Mouse (Mus musculus): ENCODE data around the gene Reln. TPM values are rescaled to one million over a fixed set of nuclear protein-coding genes. Genes with fewer than 3 reads are reported as not detected.

Reln gene
- polyA plus RNA-seq, 1 experiment from 2014 or later: 2.8 TPM

DNA sequence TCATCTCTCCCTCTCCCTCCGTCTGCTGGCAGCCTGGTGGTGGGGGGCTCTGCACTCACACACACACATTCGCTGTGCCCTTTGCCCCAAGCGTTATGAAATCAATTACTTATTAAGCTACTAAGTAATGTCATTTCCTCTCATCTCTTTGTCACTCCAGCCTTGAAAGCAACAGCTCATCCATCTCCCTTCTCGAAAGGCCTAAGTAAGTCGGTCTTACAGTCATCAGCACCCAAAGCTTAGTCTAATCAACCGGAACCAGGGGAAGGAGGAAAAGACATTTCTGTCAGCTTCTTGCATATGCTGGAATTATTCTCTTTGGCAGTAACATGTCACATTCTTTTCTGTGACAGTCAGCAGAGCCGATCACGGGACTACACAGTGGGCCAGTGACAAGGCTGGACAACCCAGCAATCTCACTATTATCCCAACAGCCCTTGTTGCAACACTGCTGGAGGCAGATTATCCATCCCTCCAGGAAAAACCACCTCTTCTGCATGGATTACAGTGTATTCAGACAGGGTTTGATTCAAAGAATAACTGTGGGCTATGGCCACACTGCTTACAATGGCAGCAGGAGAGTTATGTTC is 149.1 kb downstream of the Reln start:
- 60% methylated on average over 8 of the region's 8 CpGs for WGBS
- Histone ChIP-seq H3K36me3 (no peaks in the 10 kb centered on the region), H3K9ac (no peak overlapping the region), H3K4me1 (replicated peaks) (no peaks in the 10 kb centered on the region), H3K27ac (no peak overlapping the region), H3K4me3 (replicated peaks) (no peak overlapping the region), H3K27me3 (replicated peaks) (no peaks in the 10 kb centered on the region), H3K4me2 (replicated peaks) (no peak overlapping the region), H3K9me3 (no peaks in the 10 kb centered on the region)
- ATAC-seq: no peak

DNA sequence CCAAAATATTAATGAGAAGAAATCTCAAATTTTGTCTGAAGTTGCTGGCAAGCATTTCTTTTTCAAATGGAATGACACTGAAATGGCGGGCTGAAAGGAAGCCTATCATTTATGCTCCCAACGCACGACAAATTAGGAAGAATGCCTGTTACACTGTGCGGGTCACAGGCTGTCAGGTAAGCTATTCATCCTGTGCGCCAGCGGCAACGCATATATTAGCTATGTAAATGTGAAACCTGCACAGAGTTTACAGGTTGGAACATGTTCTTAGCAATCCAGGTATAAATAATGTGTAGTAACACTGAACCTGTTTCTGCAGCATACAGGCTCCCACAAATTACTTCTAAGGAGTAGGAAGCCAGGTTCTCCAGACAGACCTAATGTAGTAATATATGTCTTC is 152.7 kb downstream of the Reln start:
- WGBS: 85% methylated on average over 7 of the region's 7 CpGs

DNA sequence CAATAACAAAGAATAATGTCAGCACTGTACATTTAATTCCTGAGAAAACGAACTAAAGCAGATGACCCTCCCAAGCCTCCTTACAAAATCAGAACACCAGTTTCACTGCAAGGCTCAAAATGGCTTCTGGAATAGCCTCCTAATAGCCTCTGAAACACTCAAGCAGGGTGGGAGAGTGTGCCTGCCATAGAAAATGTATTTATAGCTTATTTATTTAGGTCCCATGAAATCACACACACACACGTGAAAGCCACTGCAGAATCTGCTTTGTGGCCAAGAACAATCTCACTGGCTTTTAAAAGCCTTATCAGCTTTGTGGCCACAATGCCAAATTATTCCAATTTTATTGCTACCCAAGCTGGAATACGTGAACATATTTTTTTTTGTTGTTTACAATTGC is 154.2 kb downstream of the Reln start:
- no peaks in the 10 kb centered on the region for H3K27me3 ChIP-seq (replicated peaks)
- H3K9me3 ChIP-seq: no peaks in the 10 kb centered on the region
- no peak overlapping the region for H3K4me3 ChIP-seq (replicated peaks)
- H3K36me3 ChIP-seq: no peaks in the 10 kb centered on the region
- no peak overlapping the region for H3K27ac ChIP-seq
- H3K9ac ChIP-seq: no peak overlapping the region
- no peaks in the 10 kb centered on the region for H3K4me1 ChIP-seq (replicated peaks)
- 59% methylated on average over 3 of the region's 3 CpGs for WGBS
- H3K4me2 ChIP-seq (replicated peaks): no peak overlapping the region
- ATAC-seq: no peak

More for the DNA sequence above, 152.7 kb downstream of the Reln start:
- H3K27me3 ChIP-seq (replicated peaks): no peaks in the 10 kb centered on the region
- no peaks in the 10 kb centered on the region for H3K36me3 ChIP-seq
- no peak for ATAC-seq
- H3K4me3 ChIP-seq (replicated peaks): no peak overlapping the region
- no peak overlapping the region for H3K9ac ChIP-seq
- no peaks in the 10 kb centered on the region for H3K9me3 ChIP-seq
- no peaks in the 10 kb centered on the region for H3K4me1 ChIP-seq (replicated peaks)
- no peak overlapping the region for H3K4me2 ChIP-seq (replicated peaks)
- no peak overlapping the region for H3K27ac ChIP-seq

DNA sequence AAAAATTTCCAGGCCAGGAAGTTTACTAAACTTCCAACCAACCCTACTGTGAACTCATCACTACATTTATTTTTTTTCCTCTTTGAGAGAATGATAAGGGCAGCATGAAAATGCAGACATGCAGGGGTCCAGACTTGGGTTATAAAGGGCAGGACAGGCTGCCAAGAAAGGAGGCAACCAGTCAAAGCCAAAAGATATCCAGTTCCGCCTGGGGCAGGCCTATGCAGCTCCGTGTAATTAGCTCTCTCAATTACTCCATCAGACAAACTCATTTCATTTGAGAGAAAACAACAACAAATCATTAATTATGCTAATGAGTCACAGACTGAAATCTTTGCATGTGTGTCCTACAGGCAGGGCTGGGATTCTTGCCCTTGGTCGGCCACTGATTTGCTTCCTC is 156.9 kb downstream of the Reln start:
- 73% methylated on average over 3 of the region's 3 CpGs for WGBS

DNA sequence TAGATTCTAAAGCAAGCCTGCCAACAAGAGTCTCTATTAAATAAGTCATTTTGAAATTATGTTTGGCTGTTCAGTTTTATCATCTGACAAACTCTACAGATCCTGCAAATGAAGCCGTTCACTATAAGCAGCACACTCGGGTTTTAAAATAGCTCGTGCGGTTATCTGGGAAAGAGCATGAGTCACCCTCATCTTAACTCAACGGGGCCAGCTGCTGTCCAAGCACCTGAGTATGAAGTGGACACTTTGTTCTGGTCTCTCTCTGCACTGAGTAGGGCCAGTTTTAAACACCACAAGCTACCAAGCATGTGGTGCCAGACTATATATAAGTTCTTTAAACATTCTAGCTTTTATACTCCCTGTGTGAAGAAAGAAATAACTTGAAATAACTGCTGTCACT is 168.0 kb downstream of the Reln start:
- H3K4me2 ChIP-seq (replicated peaks): no peak overlapping the region
- 62% methylated on average over 5 of the region's 5 CpGs for WGBS
- H3K4me1 ChIP-seq (replicated peaks): no peaks in the 10 kb centered on the region

More for the DNA sequence above, 156.9 kb downstream of the Reln start:
- Histone ChIP-seq H3K36me3 (no peaks in the 10 kb centered on the region), H3K9ac (no peak overlapping the region), H3K4me3 (replicated peaks) (no peak overlapping the region), H3K9me3 (no peaks in the 10 kb centered on the region), H3K4me2 (replicated peaks) (no peak overlapping the region), H3K27ac (no peak overlapping the region), H3K4me1 (replicated peaks) (no peaks in the 10 kb centered on the region), H3K27me3 (replicated peaks) (no peaks in the 10 kb centered on the region)
- no peak for ATAC-seq

DNA sequence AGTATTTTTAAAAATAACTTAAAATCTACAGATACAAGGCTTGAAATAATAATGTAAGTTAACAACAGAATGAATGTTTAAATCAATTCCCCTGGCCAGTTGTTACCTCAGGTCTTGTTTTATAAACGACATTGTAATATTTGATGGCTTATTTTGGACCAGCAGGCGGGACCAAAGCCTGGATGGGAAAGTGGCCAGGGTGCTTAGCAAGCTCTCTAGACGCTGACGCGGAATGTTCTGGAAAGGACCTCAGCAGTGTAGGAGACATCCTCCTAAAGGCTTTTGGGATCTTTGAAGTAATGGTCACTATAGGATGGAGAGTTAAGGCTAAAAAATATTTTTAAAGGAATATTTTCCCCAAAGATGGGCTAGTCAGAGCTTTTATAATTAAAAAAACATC is 173.2 kb downstream of the Reln start:
- no peak for ATAC-seq
- no peak overlapping the region for H3K27ac ChIP-seq
- H3K27me3 ChIP-seq (replicated peaks): no peaks in the 10 kb centered on the region
- no peak overlapping the region for H3K9ac ChIP-seq
- no peak overlapping the region for H3K4me3 ChIP-seq (replicated peaks)
- WGBS: 77% methylated on average over 5 of the region's 5 CpGs
- no peaks in the 10 kb centered on the region for H3K9me3 ChIP-seq
- H3K4me2 ChIP-seq (replicated peaks): no peak overlapping the region
- H3K36me3 ChIP-seq: no peaks in the 10 kb centered on the region
- H3K4me1 ChIP-seq (replicated peaks): no peaks in the 10 kb centered on the region

More for the DNA sequence above, 168.0 kb downstream of the Reln start:
- Histone ChIP-seq H3K36me3 (no peaks in the 10 kb centered on the region), H3K27me3 (replicated peaks) (no peaks in the 10 kb centered on the region), H3K9ac (no peak overlapping the region), H3K9me3 (no peaks in the 10 kb centered on the region), H3K27ac (no peak overlapping the region), H3K4me3 (replicated peaks) (no peak overlapping the region)
- ATAC-seq: no peak

DNA sequence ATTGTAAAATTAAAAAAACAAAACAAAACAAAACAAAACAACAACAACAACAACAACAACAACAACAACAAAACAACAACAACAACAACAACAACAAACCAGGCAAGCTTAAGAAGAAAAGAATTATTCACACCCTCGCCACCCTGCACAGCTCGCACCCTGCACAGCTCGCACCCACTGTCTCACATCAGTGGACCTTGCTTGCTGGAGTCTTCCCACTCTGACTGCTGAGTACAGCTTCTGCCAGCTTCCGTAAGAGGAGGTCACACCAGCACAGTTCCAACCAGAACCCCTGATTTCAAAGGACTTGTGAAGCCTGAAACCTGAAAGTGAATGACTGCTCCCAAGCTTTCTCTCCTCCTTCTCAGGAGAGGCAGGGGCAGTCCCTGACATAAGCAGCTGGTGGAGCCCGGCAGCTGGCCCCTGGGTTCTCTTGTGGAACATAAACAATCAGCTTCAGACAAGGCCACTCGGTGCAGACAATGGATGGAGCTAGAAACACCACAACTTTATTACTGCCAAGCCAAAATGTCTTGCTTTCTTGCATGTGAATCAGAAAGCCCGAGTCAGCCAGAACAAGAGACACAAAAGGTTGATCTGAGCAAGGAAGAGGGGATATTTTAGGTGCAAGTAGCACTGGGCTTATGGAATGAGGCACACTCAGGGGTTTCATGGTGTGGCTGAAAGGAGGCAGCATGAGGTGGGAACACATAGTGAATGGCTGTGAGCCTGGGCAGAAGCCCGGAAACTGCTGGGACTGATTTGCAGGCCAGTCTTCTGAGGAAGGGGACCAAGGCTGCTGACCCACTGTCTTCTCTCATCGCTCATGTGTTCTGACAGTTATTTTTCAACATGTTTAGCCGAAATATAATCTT is 180.2 kb downstream of the Reln start:
- H3K9me3 ChIP-seq: no peaks in the 10 kb centered on the region
- H3K4me1 ChIP-seq (replicated peaks): no peaks in the 10 kb centered on the region
- H3K4me3 ChIP-seq (replicated peaks): no peak overlapping the region
- H3K9ac ChIP-seq: no peak overlapping the region
- H3K27ac ChIP-seq: no peak overlapping the region
- WGBS: 58% methylated on average over 10 of the region's 10 CpGs
- H3K36me3 ChIP-seq: no peaks in the 10 kb centered on the region
- ATAC-seq: no peak; the same call in 1 of the 2 replicates
- no peaks in the 10 kb centered on the region for H3K27me3 ChIP-seq (replicated peaks)
- no peak overlapping the region for H3K4me2 ChIP-seq (replicated peaks)

DNA sequence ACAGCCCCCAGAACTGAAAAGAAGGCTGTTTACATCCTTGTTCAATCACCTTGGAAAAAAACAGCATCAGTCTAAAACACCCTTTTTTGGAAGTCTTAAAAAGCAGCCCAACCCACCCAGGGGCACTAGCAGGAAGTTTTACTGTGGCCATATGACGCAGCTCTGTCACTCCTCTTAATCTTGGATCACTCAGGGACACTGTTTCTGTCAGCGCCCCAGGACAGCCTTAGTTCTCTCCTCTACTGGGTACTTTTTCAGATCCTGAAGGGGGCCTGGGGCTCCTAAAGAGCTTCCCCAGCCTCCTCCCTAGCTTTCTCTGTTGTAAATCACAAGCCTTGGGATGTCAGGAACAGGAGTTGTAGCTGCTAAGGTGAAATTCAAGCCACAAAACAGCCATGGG is 183.6 kb downstream of the Reln start:
- Histone ChIP-seq H3K4me1 (replicated peaks) (no peaks in the 10 kb centered on the region), H3K9ac (no peak overlapping the region), H3K4me2 (replicated peaks) (no peak overlapping the region), H3K27ac (no peak overlapping the region), H3K4me3 (replicated peaks) (no peak overlapping the region), H3K27me3 (replicated peaks) (no peaks in the 10 kb centered on the region), H3K36me3 (no peaks in the 10 kb centered on the region), H3K9me3 (no peaks in the 10 kb centered on the region)
- WGBS: 25% methylated on average over 2 of the region's 2 CpGs
- no peak for ATAC-seq

DNA sequence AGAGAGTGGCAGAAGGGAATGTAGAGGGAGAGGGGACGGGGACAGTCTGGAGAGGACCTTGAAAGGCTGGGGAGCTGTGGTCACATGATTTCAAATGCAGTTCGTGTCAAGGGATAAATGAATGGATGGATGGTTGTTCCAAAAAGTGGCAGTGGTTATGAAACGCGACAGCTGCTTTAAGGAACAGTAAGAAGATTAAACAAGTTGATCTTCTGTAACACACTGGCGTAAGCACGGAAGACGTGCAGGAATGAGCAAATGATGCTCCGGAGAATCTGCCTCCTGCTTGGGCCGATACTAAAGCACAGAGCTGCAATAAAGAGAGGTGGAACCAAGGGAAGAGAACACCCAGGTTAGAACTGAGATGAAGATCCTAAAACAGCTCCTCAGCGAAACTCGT is 185.7 kb downstream of the Reln start:
- WGBS: 83% methylated on average over 11 of the region's 11 CpGs
- no peak overlapping the region for H3K4me2 ChIP-seq (replicated peaks)
- no peak overlapping the region for H3K27ac ChIP-seq
- no peaks in the 10 kb centered on the region for H3K36me3 ChIP-seq
- H3K27me3 ChIP-seq (replicated peaks): no peaks in the 10 kb centered on the region
- H3K4me1 ChIP-seq (replicated peaks): no peaks in the 10 kb centered on the region
- H3K9ac ChIP-seq: no peak overlapping the region
- no peaks in the 10 kb centered on the region for H3K9me3 ChIP-seq
- no peak overlapping the region for H3K4me3 ChIP-seq (replicated peaks)
- ATAC-seq: no peak

DNA sequence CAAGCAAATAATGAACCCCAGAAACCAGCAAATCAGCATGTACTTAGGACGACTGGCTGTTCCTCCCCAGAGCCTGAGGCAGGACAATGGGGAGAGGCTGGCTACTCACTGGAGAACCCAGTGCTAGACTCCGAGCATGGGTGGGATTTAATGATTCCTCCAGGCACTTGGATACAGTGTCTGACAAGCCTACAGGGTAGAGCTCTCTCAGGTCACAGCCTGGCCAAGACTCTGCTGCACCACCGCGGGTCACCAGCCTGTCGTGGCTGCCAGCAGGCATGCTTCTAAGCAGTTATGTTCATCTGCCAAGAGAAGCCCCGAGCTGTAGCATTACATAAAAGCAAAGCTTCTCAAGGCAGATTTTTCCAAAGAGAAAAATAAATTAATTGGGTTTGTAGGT is 190.9 kb downstream of the Reln start:
- H3K4me3 ChIP-seq (replicated peaks): no peak overlapping the region
- H3K9ac ChIP-seq: no peak overlapping the region
- H3K27ac ChIP-seq: no peak overlapping the region
- no peak overlapping the region for H3K4me2 ChIP-seq (replicated peaks)
- no peak for ATAC-seq
- H3K9me3 ChIP-seq: no peaks in the 10 kb centered on the region
- WGBS: 55% methylated on average over 6 of the region's 6 CpGs
- no peaks in the 10 kb centered on the region for H3K27me3 ChIP-seq (replicated peaks)
- no peaks in the 10 kb centered on the region for H3K4me1 ChIP-seq (replicated peaks)
- no peaks in the 10 kb centered on the region for H3K36me3 ChIP-seq

DNA sequence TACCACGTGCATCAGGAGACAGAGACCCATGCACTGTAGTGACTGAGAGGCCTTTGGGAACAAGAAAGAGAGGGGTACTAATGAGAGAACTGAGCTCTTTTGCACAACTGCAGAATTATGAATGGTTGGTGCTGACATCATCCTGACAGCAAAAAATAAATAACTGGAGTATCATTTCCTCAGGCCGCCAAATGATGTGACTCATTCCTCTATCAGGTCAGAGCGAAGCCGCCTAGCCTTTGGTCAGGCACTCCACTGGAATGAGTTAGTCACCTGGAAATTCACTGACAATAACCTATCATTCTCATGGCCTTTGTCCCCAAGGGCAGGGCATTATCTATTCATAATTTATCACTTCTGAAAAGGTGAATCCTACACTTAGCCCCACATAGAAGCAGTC is 202.7 kb downstream of the Reln start:
- Histone ChIP-seq H3K9ac (no peak overlapping the region), H3K4me2 (replicated peaks) (no peak overlapping the region), H3K27me3 (replicated peaks) (no peaks in the 10 kb centered on the region), H3K9me3 (no peaks in the 10 kb centered on the region), H3K36me3 (no peaks in the 10 kb centered on the region), H3K4me1 (replicated peaks) (no peaks in the 10 kb centered on the region), H3K4me3 (replicated peaks) (no peak overlapping the region), H3K27ac (no peak overlapping the region)
- 66% methylated on average over 4 of the region's 4 CpGs for WGBS
- ATAC-seq: no peak

DNA sequence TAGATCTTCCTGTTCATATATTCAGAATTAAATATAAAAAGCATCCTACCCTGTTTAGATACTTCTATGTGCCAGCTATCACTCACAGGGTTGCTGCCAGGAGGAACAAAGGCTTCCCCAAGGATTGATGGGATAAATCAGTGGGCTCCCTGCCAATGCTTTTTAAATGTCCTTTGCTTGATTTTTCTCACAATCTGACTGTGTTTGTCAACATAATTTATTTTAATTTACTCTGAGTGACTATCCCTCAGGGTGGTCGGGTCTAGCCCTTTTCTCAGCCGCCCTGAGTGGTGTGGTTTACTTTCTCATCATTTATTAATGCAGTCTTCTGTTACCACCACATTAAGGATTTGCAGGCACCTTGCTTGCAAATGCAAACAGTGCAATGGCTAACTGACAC is 205.5 kb downstream of the Reln start:
- H3K4me2 ChIP-seq (replicated peaks): no peak overlapping the region
- no peak overlapping the region for H3K4me3 ChIP-seq (replicated peaks)
- 45% methylated on average over 2 of the region's 2 CpGs for WGBS
- H3K27ac ChIP-seq: no peak overlapping the region
- H3K27me3 ChIP-seq (replicated peaks): no peaks in the 10 kb centered on the region
- H3K36me3 ChIP-seq: no peaks in the 10 kb centered on the region
- no peaks in the 10 kb centered on the region for H3K9me3 ChIP-seq
- H3K4me1 ChIP-seq (replicated peaks): no peaks in the 10 kb centered on the region; the same call in 1 of the 2 replicates
- no peak for ATAC-seq
- H3K9ac ChIP-seq: no peak overlapping the region

DNA sequence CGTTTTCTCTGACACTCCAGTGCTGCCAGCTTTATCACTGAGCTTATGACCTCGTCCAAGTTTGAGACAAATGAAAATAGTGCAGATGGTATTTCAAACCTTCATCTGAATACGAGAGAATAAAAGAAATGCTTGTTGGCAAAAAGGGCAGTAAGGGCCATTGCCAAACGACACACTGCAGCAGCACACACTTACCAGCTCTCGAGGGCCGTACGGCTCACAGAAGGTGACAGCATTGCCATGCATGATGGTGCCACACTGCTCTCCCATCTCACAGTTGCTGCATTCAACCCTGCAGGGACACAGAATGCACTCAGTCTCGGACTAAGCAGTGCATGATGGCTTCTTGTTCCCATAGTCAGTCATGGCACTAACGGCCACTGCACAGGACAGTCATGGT is 210.1 kb downstream of the Reln start:
- no peak for ATAC-seq
- WGBS: 77% methylated on average over 9 of the region's 9 CpGs

More for the DNA sequence above, 210.1 kb downstream of the Reln start:
- Histone ChIP-seq H3K4me1 (replicated peaks) (no peaks in the 10 kb centered on the region; the same call in 1 of the 2 replicates), H3K36me3 (no peaks in the 10 kb centered on the region), H3K27ac (no peak overlapping the region), H3K9ac (no peak overlapping the region), H3K4me2 (replicated peaks) (no peak overlapping the region), H3K27me3 (replicated peaks) (no peaks in the 10 kb centered on the region), H3K4me3 (replicated peaks) (no peak overlapping the region), H3K9me3 (no peaks in the 10 kb centered on the region)

All from intestine, embryonic 15.5 days (tissue).